Mouse (Mus musculus): Measurements from ENCODE around the gene Tst. TPM values are rescaled to one million over a fixed set of nuclear protein-coding genes. Genes with fewer than 3 reads are reported as not detected.

The Tst gene
- polyA plus RNA-seq (2015; fragmentation: Nextera tagmentation; extraction: Ambion mirVana): 17.1 and 22.4 TPM in 2 replicates

DNA sequence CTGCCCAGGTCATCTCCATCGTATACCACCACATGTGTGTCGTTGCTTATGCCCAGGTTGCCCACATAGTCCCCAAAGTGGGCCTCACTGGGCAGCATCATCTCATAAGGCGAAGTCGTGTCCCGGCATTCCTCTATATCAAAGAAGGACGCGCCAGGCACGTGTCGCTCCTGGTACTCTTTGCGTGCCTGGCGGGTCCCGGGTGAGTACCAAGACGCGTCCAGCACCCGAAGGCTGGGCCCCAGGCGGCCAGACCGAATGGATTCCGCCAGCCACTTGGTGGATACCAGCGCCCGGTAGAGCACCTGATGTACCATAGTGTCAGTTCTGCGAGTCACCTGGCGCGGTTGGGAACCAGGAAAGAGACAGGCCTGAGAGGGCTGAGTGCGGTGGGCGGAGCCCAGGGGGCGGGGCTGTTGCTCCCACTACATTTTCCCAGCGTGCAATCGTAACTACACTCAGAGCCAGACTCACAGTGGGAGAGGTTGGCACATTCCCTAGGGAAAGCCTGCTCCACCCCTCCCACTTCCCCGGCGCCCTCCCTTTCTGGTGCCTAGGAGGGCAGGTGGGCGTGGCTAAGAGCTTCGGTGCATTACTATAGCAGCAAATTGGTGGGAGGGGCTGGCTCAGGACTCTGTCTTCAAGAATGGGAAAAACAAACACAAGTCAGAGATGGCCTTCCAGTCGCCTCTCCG is at the start of gene Tst:
Gene Tst (minus strand): TSS at position 391 of the 695 bp plus-strand sequence.

GRCm38 (mm10) chr15:78428391-78429138 is 22.9 kb upstream of the Tst start, which contains the start of gene Kctd17:
Gene Kctd17 (plus strand): TSS chr15:78428564.

DNA sequence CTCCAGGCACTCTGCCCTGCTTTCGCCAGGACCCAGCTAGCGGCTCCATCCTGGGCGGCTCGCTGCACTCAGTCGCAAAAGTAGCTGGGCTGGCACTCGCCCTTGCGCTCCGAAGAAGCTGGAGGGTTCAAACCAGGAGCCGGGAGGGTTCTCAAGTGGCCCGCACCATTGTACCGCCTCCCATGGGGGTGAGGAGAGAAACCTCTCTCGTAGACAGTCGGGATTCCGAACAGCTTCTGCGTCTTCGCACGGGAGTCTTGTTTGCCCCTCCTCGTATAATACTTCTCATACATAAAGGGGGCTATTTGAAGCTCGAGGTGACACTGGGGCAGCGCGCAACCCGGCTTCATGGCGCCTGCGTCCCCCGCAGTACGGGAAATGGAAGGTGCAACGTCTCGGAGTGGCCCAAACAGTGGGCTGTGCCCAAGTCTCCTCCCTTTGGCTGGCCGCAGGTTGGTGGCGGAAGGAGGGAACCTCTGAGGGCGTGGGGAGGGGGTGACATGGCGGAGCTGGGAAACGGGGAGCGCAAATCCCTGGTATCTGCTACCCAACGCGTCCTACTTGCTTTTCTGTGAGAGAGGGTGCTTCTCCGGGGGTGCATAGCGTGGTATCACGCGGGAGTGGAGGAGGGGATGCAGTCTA is 707 bp upstream of the Tst start, which contains the start of gene Mpst:
Gene Mpst (plus strand): TSS at position 124 of the 642 bp plus-strand sequence.

DNA sequence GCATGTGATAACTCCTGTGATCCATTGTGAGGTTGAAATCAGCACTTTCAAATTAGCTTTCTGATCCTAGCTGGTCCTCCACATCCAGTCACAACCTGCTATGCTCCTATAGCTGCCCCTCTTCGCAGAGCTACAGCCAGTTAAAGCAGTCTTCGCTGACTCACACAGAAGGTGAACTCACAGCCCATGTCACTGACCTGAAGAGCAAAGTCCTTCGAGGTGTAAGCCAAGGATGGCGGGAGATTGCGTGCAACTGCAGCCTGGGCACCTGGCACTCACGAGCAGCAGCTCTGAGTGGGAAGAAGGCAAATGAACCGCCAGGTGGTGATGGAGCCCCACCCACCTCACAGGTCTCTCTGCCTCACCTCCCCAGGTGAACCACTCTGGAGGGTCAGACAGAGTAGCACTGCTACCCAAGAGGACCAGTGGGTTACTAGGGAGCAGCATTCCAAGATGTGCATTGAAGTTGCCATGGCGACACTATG is 10.2 kb downstream of the Tst start, which contains the start of gene Tex33:
Gene Tex33 (minus strand): TSS at position 435 of the 485 bp plus-strand sequence.

Other genes starting within 250 kb of the Tst start
- gene Ift27, start 231.8 kb downstream of the Tst start, polyA plus RNA-seq (2015; fragmentation: Nextera tagmentation; extraction: Ambion mirVana): 59.6 and 69.9 TPM in 2 replicates
- gene Pvalb, start 199.5 kb downstream of the Tst start, polyA plus RNA-seq (2015; fragmentation: Nextera tagmentation; extraction: Ambion mirVana): 0.85 and 0.95 TPM in 2 replicates
- 34.8 and 39.4 TPM in 2 replicates for gene Ncf4, start 161.1 kb downstream of the Tst start, polyA plus RNA-seq (2015; fragmentation: Nextera tagmentation; extraction: Ambion mirVana)
- gene Csf2rb2, start 100.2 kb downstream of the Tst start, polyA plus RNA-seq (2015; fragmentation: Nextera tagmentation; extraction: Ambion mirVana): 0.65 and 1.4 TPM in 2 replicates
- gene Csf2rb, start 80.2 kb downstream of the Tst start, polyA plus RNA-seq (2015; fragmentation: Nextera tagmentation; extraction: Ambion mirVana): 2.3 and 4.9 TPM in 2 replicates
- gene Tex33, start 10.0 kb downstream of the Tst start, polyA plus RNA-seq (2015; fragmentation: Nextera tagmentation; extraction: Ambion mirVana): not detected in 2 replicates
- 2.5 and 3.0 TPM in 2 replicates for gene Mpst, start 509 bp upstream of the Tst start, polyA plus RNA-seq (2015; fragmentation: Nextera tagmentation; extraction: Ambion mirVana)
- 61.5 and 64.3 TPM in 2 replicates for gene Kctd17, start 22.7 kb upstream of the Tst start, polyA plus RNA-seq (2015; fragmentation: Nextera tagmentation; extraction: Ambion mirVana)
- 0.19 and 0.47 TPM in 2 replicates for gene Tmprss6, start 62.7 kb upstream of the Tst start, polyA plus RNA-seq (2015; fragmentation: Nextera tagmentation; extraction: Ambion mirVana)
- 0.20 and 0.24 TPM in 2 replicates for gene Il2rb, start 89.4 kb upstream of the Tst start, polyA plus RNA-seq (2015; fragmentation: Nextera tagmentation; extraction: Ambion mirVana)
- 44.3 and 44.5 TPM in 2 replicates for gene C1qtnf6, start 125.5 kb upstream of the Tst start, polyA plus RNA-seq (2015; fragmentation: Nextera tagmentation; extraction: Ambion mirVana)
- gene Sstr3, start 138.8 kb upstream of the Tst start, polyA plus RNA-seq (2015; fragmentation: Nextera tagmentation; extraction: Ambion mirVana): not detected in 2 replicates
- gene Rac2, start 166.9 kb upstream of the Tst start, polyA plus RNA-seq (2015; fragmentation: Nextera tagmentation; extraction: Ambion mirVana): 7.9 and 29.7 TPM in 2 replicates
- 7.8 and 19.8 TPM in 2 replicates for gene Cyth4, start 191.1 kb upstream of the Tst start, polyA plus RNA-seq (2015; fragmentation: Nextera tagmentation; extraction: Ambion mirVana)